Mouse (Mus musculus): ENCODE measurements around the gene Man1c1. TPM values are rescaled to one million over a fixed set of nuclear protein-coding genes. Genes with fewer than 3 reads are reported as not detected.
A peak's percentile ranks its signal among the peaks of the same experiment; 100 is the strongest.

Gene Man1c1
- polyA plus RNA-seq, 1 experiment from 2014 or later, result 3.3 TPM

- H3K9me3 ChIP-seq, result no peaks in the 10 kb centered on the region
- no peak overlapping the region for H3K4me2 ChIP-seq
- 78% methylated on average over 9 of the region's 9 CpGs for WGBS
- no peaks in the 10 kb centered on the region for H3K27me3 ChIP-seq
- H3K4me3 ChIP-seq, result no peak overlapping the region
- H3K36me3 ChIP-seq, result no peaks in the 10 kb centered on the region
- ATAC-seq (ENCODE audit: borderline replicate concordance, extremely low read depth, low FRiP score, low TSS enrichment), result no peak
- H3K4me1 ChIP-seq, result peaks cover 24% of the 10 kb centered on the region
- no peak overlapping the region for H3K9ac ChIP-seq
- H3K27ac ChIP-seq, result 0 out of 2 replicates have a peak overlapping the region, but pooled peaks have one; percentile 67
These were observed 19.3 kb downstream of the Man1c1 start for GRCm38 (mm10) chr4:134684637-134685338.

- Histone ChIP-seq H3K9me3 (no peaks in the 10 kb centered on the region), H3K9ac (no peak overlapping the region), H3K4me1 (peaks cover 24% of the 10 kb centered on the region), H3K4me3 (no peak overlapping the region), H3K4me2 (peak overlapping the region; percentile 3; the same call in 1 of the 2 replicates), H3K36me3 (no peaks in the 10 kb centered on the region), H3K27ac (peak overlapping the region; percentile 67), H3K27me3 (no peaks in the 10 kb centered on the region)
- WGBS, result 35% methylated on average over 8 of the region's 8 CpGs
- ATAC-seq (ENCODE audit: borderline replicate concordance, extremely low read depth, low FRiP score, low TSS enrichment), result no peak
These were observed 20.2 kb downstream of the Man1c1 start for GRCm38 (mm10) chr4:134683892-134684291.

GRCm38 (mm10) chr4:134683008-134683407 lies 21.1 kb downstream of the Man1c1 start:
- H3K9ac ChIP-seq, result no peak overlapping the region
- 11% methylated on average over 13 of the region's 13 CpGs for WGBS
- H3K27me3 ChIP-seq, result no peaks in the 10 kb centered on the region
- no peak overlapping the region for H3K4me3 ChIP-seq
- H3K4me1 ChIP-seq, result peaks cover 25% of the 10 kb centered on the region
- ATAC-seq (ENCODE audit: borderline replicate concordance, extremely low read depth, low FRiP score, low TSS enrichment), result peak; percentile 44; the same call in 1 of the 2 replicates
- H3K27ac ChIP-seq, result peak overlapping the region; percentile 67
- H3K9me3 ChIP-seq, result no peaks in the 10 kb centered on the region
- peak overlapping the region; percentile 27 for H3K4me2 ChIP-seq
- H3K36me3 ChIP-seq, result no peaks in the 10 kb centered on the region

- Histone ChIP-seq H3K4me3 (no peak overlapping the region), H3K9ac (no peak overlapping the region), H3K36me3 (no peaks in the 10 kb centered on the region), H3K27ac (peak overlapping the region; percentile 67), H3K9me3 (no peaks in the 10 kb centered on the region), H3K27me3 (no peaks in the 10 kb centered on the region), H3K4me1 (peaks cover 31% of the 10 kb centered on the region), H3K4me2 (peak overlapping the region; percentile 27; the same call in 1 of the 2 replicates)
- no peak for ATAC-seq (ENCODE audit: borderline replicate concordance, extremely low read depth, low FRiP score, low TSS enrichment)
- WGBS, result 64% methylated on average over 8 of the region's 8 CpGs
These were observed 21.7 kb downstream of the Man1c1 start for GRCm38 (mm10) chr4:134682423-134682822.

GRCm38 (mm10) chr4:134681819-134682218 lies 22.3 kb downstream of the Man1c1 start:
- H3K27ac ChIP-seq, result no peak overlapping the region
- no peaks in the 10 kb centered on the region for H3K27me3 ChIP-seq
- H3K4me1 ChIP-seq, result peaks cover 31% of the 10 kb centered on the region
- no peaks in the 10 kb centered on the region for H3K9me3 ChIP-seq
- no peak overlapping the region for H3K4me2 ChIP-seq
- no peaks in the 10 kb centered on the region for H3K36me3 ChIP-seq
- H3K9ac ChIP-seq, result no peak overlapping the region
- no peak for ATAC-seq (ENCODE audit: borderline replicate concordance, extremely low read depth, low FRiP score, low TSS enrichment)
- no peak overlapping the region for H3K4me3 ChIP-seq
- 85% methylated on average over 7 of the region's 7 CpGs for WGBS

GRCm38 (mm10) chr4:134677556-134678508 lies 26.3 kb downstream of the Man1c1 start:
- no peak overlapping the region for H3K27ac ChIP-seq
- H3K4me2 ChIP-seq, result no peak overlapping the region
- WGBS, result 34% methylated on average over 17 of the region's 17 CpGs
- no peaks in the 10 kb centered on the region for H3K36me3 ChIP-seq
- ATAC-seq (ENCODE audit: borderline replicate concordance, extremely low read depth, low FRiP score, low TSS enrichment), result no peak
- no peak overlapping the region for H3K4me3 ChIP-seq
- H3K9me3 ChIP-seq, result no peaks in the 10 kb centered on the region
- H3K27me3 ChIP-seq, result no peaks in the 10 kb centered on the region
- H3K9ac ChIP-seq, result no peak overlapping the region
- H3K4me1 ChIP-seq, result peaks cover 14% of the 10 kb centered on the region; the same call in 1 of the 2 replicates

GRCm38 (mm10) chr4:134675800-134676199 lies 28.3 kb downstream of the Man1c1 start:
- Histone ChIP-seq H3K27me3 (no peaks in the 10 kb centered on the region), H3K4me3 (no peak overlapping the region), H3K9ac (no peak overlapping the region), H3K9me3 (no peaks in the 10 kb centered on the region), H3K27ac (no peak overlapping the region), H3K36me3 (no peaks in the 10 kb centered on the region), H3K4me1 (0 out of 2 replicates have a peak, but pooled peaks cover 7% of the 10 kb centered on the region), H3K4me2 (no peak overlapping the region)
- no peak for ATAC-seq (ENCODE audit: borderline replicate concordance, extremely low read depth, low FRiP score, low TSS enrichment)
- 61% methylated on average over 8 of the region's 8 CpGs for WGBS

GRCm38 (mm10) chr4:134674970-134675369 lies 29.1 kb downstream of the Man1c1 start:
- no peak for ATAC-seq (ENCODE audit: borderline replicate concordance, extremely low read depth, low FRiP score, low TSS enrichment)
- Histone ChIP-seq H3K4me3 (no peak overlapping the region), H3K9ac (no peak overlapping the region), H3K27me3 (no peaks in the 10 kb centered on the region), H3K27ac (no peak overlapping the region), H3K4me2 (no peak overlapping the region), H3K36me3 (no peaks in the 10 kb centered on the region), H3K4me1 (0 out of 2 replicates have a peak, but pooled peaks cover 7% of the 10 kb centered on the region), H3K9me3 (no peaks in the 10 kb centered on the region)
- 94% methylated on average over 3 of the region's 3 CpGs for WGBS

GRCm38 (mm10) chr4:134673882-134674463 lies 30.1 kb downstream of the Man1c1 start:
- H3K4me1 ChIP-seq, result 0 out of 2 replicates have a peak, but pooled peaks cover 7% of the 10 kb centered on the region
- ATAC-seq (ENCODE audit: borderline replicate concordance, extremely low read depth, low FRiP score, low TSS enrichment), result no peak
- 78% methylated on average over 12 of the region's 12 CpGs for WGBS

GRCm38 (mm10) chr4:134673151-134673550 lies 30.9 kb downstream of the Man1c1 start:
- Histone ChIP-seq H3K4me1 (0 out of 2 replicates have a peak, but pooled peaks cover 7% of the 10 kb centered on the region), H3K4me3 (no peak overlapping the region), H3K9me3 (no peaks in the 10 kb centered on the region), H3K9ac (no peak overlapping the region), H3K36me3 (no peaks in the 10 kb centered on the region), H3K27me3 (no peaks in the 10 kb centered on the region), H3K27ac (no peak overlapping the region), H3K4me2 (no peak overlapping the region)
- WGBS, result 87% methylated on average over 8 of the region's 8 CpGs
- no peak for ATAC-seq (ENCODE audit: borderline replicate concordance, extremely low read depth, low FRiP score, low TSS enrichment)

More at GRCm38 (mm10) chr4:134673882-134674463, 30.1 kb downstream of the Man1c1 start:
- Histone ChIP-seq H3K36me3 (no peaks in the 10 kb centered on the region), H3K27ac (no peak overlapping the region), H3K9me3 (no peaks in the 10 kb centered on the region), H3K4me2 (no peak overlapping the region), H3K9ac (no peak overlapping the region), H3K4me3 (no peak overlapping the region), H3K27me3 (no peaks in the 10 kb centered on the region)

- 76% methylated on average over 8 of the region's 8 CpGs for WGBS
- H3K27ac ChIP-seq, result no peak overlapping the region
- H3K36me3 ChIP-seq, result no peaks in the 10 kb centered on the region
- no peak overlapping the region for H3K4me3 ChIP-seq
- no peaks in the 10 kb centered on the region for H3K9me3 ChIP-seq
- H3K4me1 ChIP-seq, result no peaks in the 10 kb centered on the region
- no peaks in the 10 kb centered on the region for H3K27me3 ChIP-seq
- no peak for ATAC-seq (ENCODE audit: borderline replicate concordance, extremely low read depth, low FRiP score, low TSS enrichment)
- H3K9ac ChIP-seq, result no peak overlapping the region
- H3K4me2 ChIP-seq, result no peak overlapping the region
These were observed 31.8 kb downstream of the Man1c1 start for GRCm38 (mm10) chr4:134672326-134672725.

Data from lung, embryonic 15.5 days (tissue).